Mouse (Mus musculus) brain, embryonic 14.5 days (tissue): ENCODE measurements at regions not wholly inside any gene's neighbourhood (a gene's known extent, or its start where the extent isn't known, plus 50 kb on each side); places are given as distances from the start of the nearest gene placed in this dataset.

ENCODE experiments used
- CTCF ChIP-seq: fragments of 200-500 bp; IDR thresholded peaks from 2 replicates; pipeline ENCODE4 v1.5.1; 2012; ENCODE audit warnings: inconsistent platforms, mild to moderate bottlenecking, moderate library complexity, borderline replicate concordance; ENCODE audit not compliant: insufficient read depth, insufficient read length; ENCODE audit errors: extremely low read depth
- POLR2A ChIP-seq: fragments of 200-500 bp; IDR thresholded peaks from 2 replicates; pipeline ENCODE4 v1.6.1; 2012; ENCODE audit warnings: mild to moderate bottlenecking, inconsistent platforms, borderline replicate concordance; ENCODE audit not compliant: poor library complexity, insufficient read depth, insufficient read length, severe bottlenecking; ENCODE audit errors: extremely low read depth

DNA sequence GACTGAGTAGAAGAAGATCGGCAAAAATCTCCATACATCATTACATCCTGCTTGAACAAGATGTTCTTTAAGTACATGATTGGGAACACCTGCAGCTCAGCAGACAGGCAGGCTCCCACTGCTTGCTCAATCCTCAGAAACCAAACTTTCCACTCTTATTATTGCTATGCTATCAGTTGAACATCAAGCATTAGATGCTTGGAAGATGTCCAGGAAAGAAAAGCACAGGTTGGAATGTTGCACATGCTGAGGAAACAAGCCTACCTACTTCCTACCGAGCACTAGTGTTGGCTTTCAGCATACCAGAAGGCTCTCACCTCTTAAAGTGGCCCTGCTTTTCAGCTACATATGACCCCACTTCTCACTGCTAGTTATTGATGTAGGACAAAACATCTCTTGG lies 171.2 kb upstream of the Sptlc3 start:
- TF ChIP-seq CTCF (no peak), POLR2A (no peak)
